Mouse (Mus musculus): ENCODE measurements around the gene Prm1.

- TF ChIP-seq POLR2A (IDR thresholded peaks at IDR 0.05; ENCODE audit: low read depth, low read length) (no peak), CTCF (conservative IDR thresholded peaks at IDR 0.05; ENCODE audit: insufficient read depth, insufficient read length, low read depth, low read length) (no peak)
Measured at GRCm38 (mm10) chr16:10777579-10778160, 28.0 kb downstream of the Prm1 start.
